Mouse (Mus musculus) CH12.LX (cell line): ENCODE measurements around the gene Atp2a3. TPM values are rescaled to one million over a fixed set of nuclear protein-coding genes. Genes with fewer than 3 reads are reported as not detected.

Experiments
- DNase-seq: peaks from one replicate; pipeline ENCODE4 v3.0.0-alpha.2; 2013; ENCODE audit errors: extremely low read depth
- H3K27ac ChIP-seq: 2 replicates; pipeline ENCODE4 v1.5.1; 2012; ENCODE audit warnings: low read depth, mild to moderate bottlenecking, control low read depth, moderate library complexity; ENCODE audit not compliant: insufficient read depth
- H3K27me3 ChIP-seq: replicated peaks from 2 replicates; pipeline ENCODE3; 2012; ENCODE audit warnings: inconsistent platforms
- H3K36me3 ChIP-seq, 2 experiments: replicated peaks in 1 of 2; 2 replicates each; pipeline versions ENCODE3 to v1.6.1; 2012; ENCODE audit warnings: inconsistent platforms in 1 of 2, low read length in 1 of 2, mild to moderate bottlenecking in 1 of 2, mixed read lengths in 1 of 2, moderate library complexity in 1 of 2; ENCODE audit not compliant: control insufficient read depth in 1 of 2, insufficient read depth in 1 of 2
- H3K4me1 ChIP-seq, 2 experiments: 2 replicates each; pipeline ENCODE4 v1.6.1; 2012; ENCODE audit warnings: inconsistent platforms in 1 of 2, moderate library complexity in 1 of 2; ENCODE audit not compliant: insufficient read depth in 2 of 2, control insufficient read depth in 1 of 2
- H3K4me2 ChIP-seq: 2 replicates; pipeline ENCODE4 v1.6.1; 2012; ENCODE audit warnings: low read depth, mild to moderate bottlenecking, control low read depth; ENCODE audit not compliant: poor library complexity, insufficient read depth, severe bottlenecking
- H3K4me3 ChIP-seq, 3 experiments: fragments of 150-350 bp in 1 of 3; sonication (generic) in 1 of 3; replicated peaks in 1 of 3; 2 replicates each; pipeline versions ENCODE3 to v1.5.1; 2011 to 2012; ENCODE audit warnings: low read depth in 2 of 3, low read length in 2 of 3, mild to moderate bottlenecking in 2 of 3, moderate library complexity in 2 of 3, control low read depth in 1 of 3, improper control_type of control experiment in 1 of 3, inconsistent platforms in 1 of 3, mixed read lengths in 1 of 3; ENCODE audit not compliant: poor library complexity in 1 of 3
- H3K79me2 ChIP-seq: replicated peaks from 2 replicates; pipeline ENCODE4 v1.6.1; 2012; ENCODE audit warnings: mild to moderate bottlenecking, moderate library complexity; ENCODE audit not compliant: control insufficient read depth, poor library complexity, insufficient read depth, severe bottlenecking; ENCODE audit errors: extremely low read depth
- H3K9ac ChIP-seq: 2 replicates; pipeline ENCODE4 v1.6.1; 2012; ENCODE audit warnings: low read depth, mild to moderate bottlenecking, control low read depth, moderate library complexity; ENCODE audit not compliant: insufficient read depth
- H3K9me3 ChIP-seq: replicated peaks from 2 replicates; pipeline ENCODE3; 2012; ENCODE audit warnings: low read length, inconsistent platforms, mixed read lengths
- CTCF ChIP-seq, 2 experiments: IDR thresholded peaks in 1 of 2; conservative IDR thresholded peaks in 1 of 2; 2 replicates each; pipeline ENCODE4 v1.5.1; 2011 to 2012; ENCODE audit warnings: low read depth in 2 of 2, low read length in 2 of 2, improper control_type of control experiment in 1 of 2, inconsistent platforms in 1 of 2, mild to moderate bottlenecking in 1 of 2, moderate library complexity in 1 of 2
- E2F4 ChIP-seq: IDR thresholded peaks from 2 replicates; pipeline ENCODE4 v1.6.1; 2011; ENCODE audit warnings: low read depth, low read length, improper control_type of control experiment; ENCODE audit not compliant: insufficient replicate concordance
- ELF1 ChIP-seq: IDR thresholded peaks from 2 replicates; pipeline ENCODE4 v1.6.1; 2014; ENCODE audit warnings: low read depth, mild to moderate bottlenecking, inconsistent platforms, low read length, improper control_type of control experiment
- EP300 ChIP-seq: IDR thresholded peaks from 2 replicates; pipeline ENCODE4 v1.6.1; 2011; ENCODE audit warnings: low read length, improper control_type of control experiment
- ETS1 ChIP-seq: conservative IDR thresholded peaks from 2 replicates; pipeline ENCODE4 v1.6.1; 2012; ENCODE audit warnings: low read depth, mild to moderate bottlenecking, inconsistent platforms, low read length, improper control_type of control experiment, moderate library complexity
- HCFC1 ChIP-seq: IDR thresholded peaks from 2 replicates; pipeline ENCODE4 v1.6.1; 2012; ENCODE audit warnings: low read depth, mild to moderate bottlenecking, inconsistent platforms, low read length, improper control_type of control experiment
- IRF4 ChIP-seq: IDR thresholded peaks from 2 replicates; pipeline ENCODE4 v1.6.1; 2014; ENCODE audit warnings: low read depth, mild to moderate bottlenecking, inconsistent platforms, low read length, improper control_type of control experiment
- JUND ChIP-seq: conservative IDR thresholded peaks from 2 replicates; pipeline ENCODE4 v1.6.1; 2011; ENCODE audit warnings: low read depth, low read length, improper control_type of control experiment
- MAX ChIP-seq: IDR thresholded peaks from 2 replicates; pipeline ENCODE4 v1.6.1; 2011; ENCODE audit warnings: low read length, improper control_type of control experiment
- MAZ ChIP-seq: IDR thresholded peaks from 2 replicates; pipeline ENCODE4 v1.6.1; 2012; ENCODE audit warnings: low read depth, mild to moderate bottlenecking, inconsistent platforms, low read length, improper control_type of control experiment, moderate library complexity
- MXI1 ChIP-seq: IDR thresholded peaks from 2 replicates; pipeline ENCODE4 v1.6.1; 2011; ENCODE audit warnings: mild to moderate bottlenecking, low read depth, low read length, improper control_type of control experiment
- NRF1 ChIP-seq: IDR thresholded peaks from 2 replicates; pipeline ENCODE4 v1.6.1; 2014; ENCODE audit warnings: low read depth, mild to moderate bottlenecking, inconsistent platforms, low read length, improper control_type of control experiment, moderate library complexity
- POLR2A ChIP-seq: IDR thresholded peaks from 2 replicates; pipeline ENCODE4 v1.6.1; 2011; ENCODE audit warnings: low read depth, mild to moderate bottlenecking, improper control_type of control experiment, low read length
- POLR2AphosphoS2 ChIP-seq: IDR thresholded peaks from 2 replicates; pipeline ENCODE4 v1.6.1; 2011; ENCODE audit warnings: low read depth, low read length, improper control_type of control experiment
- RAD21 ChIP-seq: IDR thresholded peaks from 2 replicates; pipeline ENCODE4 v1.6.1; 2011; ENCODE audit warnings: low read depth, mild to moderate bottlenecking, low read length, improper control_type of control experiment, moderate library complexity
- RCOR1 ChIP-seq: conservative IDR thresholded peaks from 2 replicates; pipeline ENCODE4 v1.6.1; 2012; ENCODE audit warnings: low read depth, mild to moderate bottlenecking, inconsistent platforms, low read length, improper control_type of control experiment
- SMC3 ChIP-seq: IDR thresholded peaks from 2 replicates; pipeline ENCODE4 v1.6.1; 2011; ENCODE audit warnings: low read depth, low read length, improper control_type of control experiment
- TBP ChIP-seq: conservative IDR thresholded peaks from 2 replicates; pipeline ENCODE4 v1.6.1; 2011; ENCODE audit warnings: low read depth, low read length, improper control_type of control experiment
- TCF12 ChIP-seq: IDR thresholded peaks from 2 replicates; pipeline ENCODE4 v1.6.1; 2014; ENCODE audit warnings: low read depth, mild to moderate bottlenecking, inconsistent platforms, low read length, improper control_type of control experiment
- UBTF ChIP-seq: IDR thresholded peaks from 2 replicates; pipeline ENCODE4 v1.6.1; 2012; ENCODE audit warnings: low read depth, mild to moderate bottlenecking, inconsistent platforms, low read length, improper control_type of control experiment, moderate library complexity
- ZC3H11A ChIP-seq: IDR thresholded peaks from 2 replicates; pipeline ENCODE4 v1.6.1; 2012; ENCODE audit warnings: low read depth, mild to moderate bottlenecking, inconsistent platforms, low read length, improper control_type of control experiment
- ZMIZ1 ChIP-seq: IDR thresholded peaks from 2 replicates; pipeline ENCODE4 v1.6.1; 2012; ENCODE audit warnings: low read depth, mild to moderate bottlenecking, inconsistent platforms, low read length, improper control_type of control experiment
- dilution Hi-C: fragments of 300-500 bp; cut with MboI; formaldehyde crosslinking; loops from 2 replicates; pipeline ENCODE4 v1.14.3; 2020; ENCODE audit warnings: low sequenced_read_pairs; ENCODE audit not compliant: extremely low pct_unique_long_range_greater_than_20kb, extremely low pct_ligation_motif_present
- in situ Hi-C: fragments of 300-500 bp; cut with MboI; formaldehyde crosslinking; loops from 3 replicates; pipeline ENCODE4 v1.14.3; 2019; ENCODE audit warnings: low sequenced_read_pairs, low pct_ligation_motif_present, low pct_unique_long_range_greater_than_20kb, mixed read lengths
- polyA plus RNA-seq: library from polyadenylated mRNA; unstranded; fragments of >175 nt; gene quantifications from 2 replicates; pipeline ENCODE4 v1.2.1, GENCODE M21; 2012; ENCODE audit warnings: low read depth; ENCODE audit not compliant: insufficient read length
- total RNA-seq, 2 experiments: library from RNA; depleted of rRNA; stranded (reverse); fragments of 300-350 nt in 1 of 2; fragments of >200 nt in 1 of 2; gene quantifications; 2 replicates each; pipeline ENCODE4 v1.2.3; 2012 to 2014

Atp2a3 gene
- total and polyA plus RNA-seq, 3 experiments: 61.4 to 279 (median 218) TPM

DNA sequence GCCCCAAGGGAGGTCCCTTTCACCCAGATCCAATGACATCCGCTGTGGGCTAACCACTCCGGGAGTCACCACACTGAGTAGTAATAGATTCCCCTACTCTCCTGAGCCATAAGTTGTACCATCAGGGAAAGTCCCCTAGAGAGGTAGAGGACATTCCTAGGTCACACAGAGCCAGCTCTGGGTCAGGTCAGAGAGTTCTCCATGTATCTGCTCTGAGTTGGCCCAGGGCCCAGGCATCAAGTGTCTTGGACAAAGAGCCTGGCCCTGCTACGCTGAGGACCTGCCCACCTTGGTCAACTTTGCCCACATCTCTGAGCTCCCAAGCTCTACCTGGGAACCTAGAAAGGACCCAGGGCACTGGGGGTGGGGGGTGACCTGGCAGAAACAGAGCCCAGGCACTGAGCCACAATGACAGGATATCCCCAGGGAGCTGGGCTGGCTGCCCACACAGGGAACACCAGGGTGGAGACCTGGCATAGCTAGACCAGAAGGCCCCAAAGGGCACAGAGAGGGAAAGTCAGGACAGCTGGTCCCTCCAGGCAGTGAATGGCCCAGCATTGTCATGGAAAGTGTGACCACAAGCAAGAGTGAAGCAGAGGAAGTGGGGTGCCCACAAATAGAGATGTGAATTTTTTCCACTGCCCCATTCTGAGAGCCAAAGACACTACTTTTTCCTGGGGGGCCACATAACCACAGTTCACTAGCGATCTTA, 7.4 kb upstream of the Atp2a3 start (continued):
- TF ChIP-seq SMC3: peak; percentile 20
- TF ChIP-seq ETS1: peak; percentile 99
- peak; percentile 96 for TF ChIP-seq RCOR1
- TF ChIP-seq POLR2AphosphoS2: no peak; the same call in 1 of the 2 replicates
- peak; percentile 97 for TF ChIP-seq IRF4
- peak; percentile 28 for TF ChIP-seq UBTF
- TF ChIP-seq POLR2A: no peak
- TF ChIP-seq ZMIZ1: peak; percentile 21; the same call in 1 of the 2 replicates
- 0 out of 2 replicates have a peak, but pooled peaks have one; percentile 34 for TF ChIP-seq E2F4
- peak; percentile 10 for TF ChIP-seq RAD21
- TF ChIP-seq CTCF (conservative IDR thresholded peaks at IDR 0.05 in 1 of 2, IDR thresholded peaks at IDR 0.05 in 1 of 2; ENCODE audit: low read depth in 2 of 2, low read length in 2 of 2): no peak
- peak; percentile 31; the same call in 1 of the 2 replicates for TF ChIP-seq ELF1
- peak; percentile 100 for TF ChIP-seq TCF12
- peak; percentile 99 for TF ChIP-seq MAZ

DNA sequence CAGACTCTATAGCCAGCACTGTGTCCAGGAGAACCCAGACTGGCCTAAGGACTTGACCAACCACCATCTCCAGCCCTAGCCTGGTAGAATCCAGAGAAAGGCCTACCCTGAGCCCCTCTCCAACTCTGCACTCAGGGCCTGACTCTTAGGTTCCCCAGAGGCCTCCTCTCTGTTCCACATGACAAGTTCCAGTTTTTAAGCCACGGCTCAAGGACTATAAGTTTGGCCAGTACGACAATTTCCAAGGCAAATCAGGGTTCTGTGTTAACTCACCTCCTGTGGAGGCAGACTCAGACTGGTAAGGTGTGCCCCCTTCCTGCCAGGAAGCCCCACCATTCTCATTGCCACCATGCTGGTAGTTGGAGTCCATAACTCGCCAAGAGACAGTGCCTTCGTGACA, 6.8 kb upstream of the Atp2a3 start:
- Histone ChIP-seq H3K4me2 (peak overlapping the region; percentile 57; the same call in 1 of the 2 replicates), H3K79me2 (no peaks in the 10 kb centered on the region), H3K9ac (no peak overlapping the region), H3K9me3 (peaks cover 16% of the 10 kb centered on the region), H3K27me3 (no peaks in the 10 kb centered on the region), H3K27ac (peak overlapping the region; percentile 96), H3K4me3 (no peak overlapping the region), H3K36me3 (no peaks in the 10 kb centered on the region), H3K4me1 (peaks cover 46 to 88% of the 10 kb centered on the region in 2 experiments)
- peak; percentile 93 for DNase-seq
- TF ChIP-seq NRF1 (0 out of 2 replicates have a peak, but pooled peaks have one; percentile 26), JUND (0 out of 2 replicates have a peak, but pooled peaks have one; percentile 5), ZC3H11A (no peak), POLR2A (peak; percentile 48; the same call in 1 of the 2 replicates), CTCF (conservative IDR thresholded peaks at IDR 0.05 in 1 of 2, IDR thresholded peaks at IDR 0.05 in 1 of 2; ENCODE audit: low read depth in 2 of 2, low read length in 2 of 2) (peak in 1 of 2 experiments; percentile 12; a peak in 1 of 4 replicates), MAX (no peak), EP300 (peak; percentile 4), HCFC1 (0 out of 2 replicates have a peak, but pooled peaks have one; percentile 13), MXI1 (no peak), TBP (0 out of 2 replicates have a peak, but pooled peaks have one; percentile 22)
- in situ Hi-C loops (no loop called here), dilution Hi-C loops (no loop called here)
